Comparison of ENCODE assay signal across 18 mouse cellular contexts in the genomic region with DNA sequence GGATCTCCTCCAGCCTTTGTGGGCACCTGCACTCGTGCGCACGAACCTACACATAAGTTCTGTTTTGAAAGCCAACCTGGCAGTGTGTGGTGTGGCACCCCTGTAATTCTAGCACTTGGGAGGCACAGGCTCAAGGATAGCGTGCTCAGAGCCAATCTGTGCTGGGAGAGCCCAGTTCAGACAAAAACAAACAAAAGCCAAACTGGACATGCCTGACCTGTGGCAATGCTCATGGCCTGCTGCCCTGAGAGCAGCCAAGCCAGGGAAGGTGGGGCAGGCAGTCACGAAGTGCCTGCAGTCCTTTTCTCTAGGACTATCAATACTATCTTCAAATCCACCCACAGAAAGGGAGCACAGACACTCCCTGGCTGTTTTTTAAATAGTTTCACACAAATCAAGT.
"Had no signal": no experiment of that assay in that cellular context is flagged by ENCODE, and none has a peak within 500 bp of the region (broad histone marks: within the 10 kb centered on the region; RNA-seq: fewer than 3 reads in every experiment).

No protein-coding gene starts in this region.

- H3K27ac ChIP-seq: liver, embryonic 13.5 days; liver, embryonic 15.5 days; midbrain, embryonic 10.5 days; midbrain, embryonic 13.5 days; neural tube, embryonic 13.5 days; neural tube, embryonic 15.5 days; stomach, embryonic 15.5 days; stomach, postnatal 0 days had no signal

- H3K36me3 ChIP-seq: liver, embryonic 13.5 days; liver, embryonic 15.5 days; midbrain, embryonic 13.5 days; neural tube, embryonic 13.5 days; neural tube, embryonic 15.5 days; stomach, embryonic 15.5 days had no signal

- ATAC-seq: midbrain, embryonic 13.5 days; midbrain, embryonic 16.5 days had no signal

- DNase-seq: liver, embryonic 13.5 days; lung, embryonic 14.5 days; retina, postnatal 1 day; right cerebral cortex, adult 18-20 months; right cerebral cortex, postnatal 25 days; right cerebral cortex, postnatal 4 days; thymus, adult 2 months; thymus, postnatal 25 days; thymus, postnatal 4 days had no signal

- H3K9me3 ChIP-seq: liver, embryonic 13.5 days; liver, embryonic 15.5 days; midbrain, embryonic 10.5 days; neural tube, embryonic 13.5 days; neural tube, embryonic 15.5 days; stomach, embryonic 15.5 days had no signal

- H3K4me2 ChIP-seq: liver, embryonic 13.5 days; liver, embryonic 15.5 days; lung, embryonic 14.5 days; midbrain, embryonic 13.5 days; neural tube, embryonic 13.5 days; neural tube, embryonic 15.5 days; stomach, embryonic 15.5 days had no signal

- H3K27me3 ChIP-seq: liver, embryonic 13.5 days; liver, embryonic 15.5 days; midbrain, embryonic 13.5 days; neural tube, embryonic 13.5 days; neural tube, embryonic 15.5 days; stomach, embryonic 15.5 days had no signal

- H3K4me3 ChIP-seq: liver, embryonic 13.5 days; liver, embryonic 15.5 days; midbrain, embryonic 10.5 days; midbrain, embryonic 13.5 days; myocyte; neural tube, embryonic 13.5 days; neural tube, embryonic 15.5 days; stomach, embryonic 15.5 days had no signal

- H3K9ac ChIP-seq: liver, embryonic 13.5 days; liver, embryonic 15.5 days; lung, embryonic 14.5 days; midbrain, embryonic 13.5 days; neural tube, embryonic 13.5 days; neural tube, embryonic 15.5 days; stomach, embryonic 15.5 days had no signal
